Comparison of ENCODE assay signal across 8 mouse cellular contexts in genomic region chr8:69936050-69936794, GRCm38 (mm10). TPM values are rescaled to one million over a fixed set of nuclear protein-coding genes. Genes with fewer than 3 reads are reported as not detected.
DNase-seq lines count a peak whose midpoint lies in the region; ATAC-seq and TF ChIP-seq lines count a peak whose summit lies in the region.

No protein-coding gene starts in this region.

- H3ac ChIP-seq in myocyte (ENCODE audit: control insufficient read depth, insufficient read length) = no peak overlapping the region

- H3K27me3 ChIP-seq in embryonic facial prominence, embryonic 13.5 days = no peaks in the 10 kb centered on the region
- no peaks in the 10 kb centered on the region for H3K27me3 ChIP-seq in hindbrain, embryonic 10.5 days (ENCODE audit: insufficient read depth, poor library complexity, severe bottlenecking)
- no peaks in the 10 kb centered on the region for H3K27me3 ChIP-seq in limb, embryonic 14.5 days (ENCODE audit: control insufficient read depth, insufficient read depth, low read length)
- H3K27me3 ChIP-seq in myocyte (ENCODE audit: control insufficient read depth, insufficient read depth, insufficient read length) = no peaks in the 10 kb centered on the region

- peaks cover 77% of the 10 kb centered on the region for H3K79me2 ChIP-seq in myocyte (ENCODE audit: control insufficient read depth, insufficient read depth)

- peaks cover 38% of the 10 kb centered on the region for H3K36me3 ChIP-seq in embryonic facial prominence, embryonic 13.5 days
- peaks cover 62% of the 10 kb centered on the region for H3K36me3 ChIP-seq in hindbrain, embryonic 10.5 days
- peaks cover 35% of the 10 kb centered on the region for H3K36me3 ChIP-seq in limb, embryonic 14.5 days (ENCODE audit: control insufficient read depth, insufficient read depth, low read length)
- H3K36me3 ChIP-seq in myocyte (ENCODE audit: control insufficient read depth, insufficient read depth) = no peaks in the 10 kb centered on the region

- peaks cover 17% of the 10 kb centered on the region for H3K4me1 ChIP-seq in embryonic facial prominence, embryonic 13.5 days
- peaks cover 37% of the 10 kb centered on the region for H3K4me1 ChIP-seq in hindbrain, embryonic 10.5 days (replicated peaks)
- H3K4me1 ChIP-seq in limb, embryonic 14.5 days (ENCODE audit: control insufficient read depth, insufficient read depth, low read length) = peaks cover 8% of the 10 kb centered on the region; the same call in 1 of the 2 replicates

- H3K9me3 ChIP-seq in embryonic facial prominence, embryonic 13.5 days = no peaks in the 10 kb centered on the region
- no peaks in the 10 kb centered on the region for H3K9me3 ChIP-seq in hindbrain, embryonic 10.5 days
- H3K9me3 ChIP-seq in limb, embryonic 14.5 days (ENCODE audit: control insufficient read depth, low read length) = no peaks in the 10 kb centered on the region

- peak overlapping the region; percentile 44 for H3K9ac ChIP-seq in embryonic facial prominence, embryonic 13.5 days
- H3K9ac ChIP-seq in limb, embryonic 14.5 days (ENCODE audit: low read depth, low read length, severe bottlenecking) = no peak overlapping the region

- no peak overlapping the region for H3K4me3 ChIP-seq in embryonic facial prominence, embryonic 13.5 days
- no peak overlapping the region for H3K4me3 ChIP-seq in hindbrain, embryonic 10.5 days
- no peak overlapping the region for H3K4me3 ChIP-seq in limb, embryonic 14.5 days (replicated peaks; ENCODE audit: low read length)
- no peak overlapping the region for H3K4me3 ChIP-seq in myocyte

- ATAC-seq in embryonic facial prominence, embryonic 13.5 days (ENCODE audit: insufficient number of reproducible peaks, insufficient read depth, low FRiP score, low TSS enrichment, low read depth) = peak; percentile 61; the same call in 1 of the 2 replicates
- ATAC-seq in limb, embryonic 14.5 days (ENCODE audit: low FRiP score, low read depth) = peak; percentile 82

- peak; percentile 19 to 29 for DNase-seq in cerebellum, postnatal 10 days
- DNase-seq in cerebellum, postnatal 14 days = no peak
- peak; percentile 39 for DNase-seq in hindbrain, embryonic 10.5 days (ENCODE audit: low spot score)
- peak; percentile 73 for DNase-seq in limb, embryonic 14.5 days (ENCODE audit: low spot score)
- DNase-seq in cerebellum, adult 11 months = no peak
- DNase-seq in urinary bladder, adult 18-20 months (ENCODE audit: low spot score in 2 of 2) = no peak

- H3K27ac ChIP-seq in embryonic facial prominence, embryonic 13.5 days = no peak overlapping the region
- peak overlapping the region; percentile 65 for H3K27ac ChIP-seq in hindbrain, embryonic 10.5 days
- H3K27ac ChIP-seq in limb, embryonic 14.5 days (replicated peaks; ENCODE audit: low read depth, low read length) = 0 out of 2 replicates have a peak overlapping the region, but pooled peaks have one; percentile 52

- H3K4me2 ChIP-seq in embryonic facial prominence, embryonic 13.5 days = no peak overlapping the region
- H3K4me2 ChIP-seq in limb, embryonic 14.5 days (replicated peaks; ENCODE audit: low read depth, low read length, severe bottlenecking) = no peak overlapping the region
- H3K4me2 ChIP-seq in myocyte (ENCODE audit: low read depth) = peak overlapping the region; percentile 51

- TF ChIP-seq POLR2A in limb, embryonic 14.5 days (IDR thresholded peaks at IDR 0.05; ENCODE audit: borderline replicate concordance, extremely low read depth, insufficient read depth, insufficient read length) = no peak
- TF ChIP-seq POLR2A in myocyte (IDR thresholded peaks at IDR 0.05; ENCODE audit: insufficient read length, low read depth) = no peak

- 67% methylated on average over 7 of the region's 7 CpGs for WGBS in embryonic facial prominence, embryonic 13.5 days
- WGBS in hindbrain, embryonic 10.5 days = 73% methylated on average over 7 of the region's 7 CpGs
- 67% methylated on average over 7 of the region's 7 CpGs for WGBS in limb, embryonic 14.5 days

TF ChIP-seq in myocyte, 11 proteins besides CTCF, POLR2A, EP300 and RAD21:
- no peak for TF ChIP-seq MAX (IDR thresholded peaks at IDR 0.05; ENCODE audit: low read depth)
- TF ChIP-seq MYOD1 (IDR thresholded peaks at IDR 0.05; ENCODE audit: control insufficient read depth in 1 of 3, insufficient read length in 2 of 3, low read depth in 2 of 3) = peak; percentile 80 to 89 (median 83)
- peak; percentile 86 for TF ChIP-seq USF1 (IDR thresholded peaks at IDR 0.05; ENCODE audit: low read depth)
- TF ChIP-seq MYOG (IDR thresholded peaks at IDR 0.05; ENCODE audit: control insufficient read depth in 1 of 3, insufficient read depth in 1 of 3, insufficient read length in 2 of 3, low read depth in 2 of 3) = peak in 2 of 3 experiments; percentile 53 to 82
- no peak for TF ChIP-seq CEBPB (IDR thresholded peaks at IDR 0.05; ENCODE audit: insufficient read depth, poor library complexity, severe bottlenecking)
- TF ChIP-seq REST (IDR thresholded peaks at IDR 0.05; ENCODE audit: insufficient read depth, insufficient read length) = no peak
- no peak for TF ChIP-seq E2F4 (IDR thresholded peaks at IDR 0.05; ENCODE audit: insufficient read depth)
- no peak for TF ChIP-seq POLR2AphosphoS2 (IDR thresholded peaks at IDR 0.05; ENCODE audit: insufficient read length, low read depth)
- TF ChIP-seq TCF12 (IDR thresholded peaks at IDR 0.05; ENCODE audit: insufficient read depth, poor library complexity, severe bottlenecking) = peak; percentile 37
- TF ChIP-seq TCF3 (IDR thresholded peaks at IDR 0.05; ENCODE audit: insufficient read length, low read depth) = no peak
- TF ChIP-seq SRF (IDR thresholded peaks at IDR 0.05; ENCODE audit: control insufficient read depth, insufficient read length, low read depth) = no peak

RNA-seq across cellular contexts. Expression of gene Yjefn3, which starts 33.7 kb away (rescaled TPM):
- polyA plus RNA-seq in embryonic facial prominence, embryonic 13.5 days (2015; fragmentation: Nextera tagmentation; extraction: Ambion mirVana) = 3.6 TPM in 2 replicates
- polyA plus RNA-seq in hindbrain, embryonic 10.5 days (2016; fragmentation: Nextera tagmentation; extraction: Ambion mirVana) = 4.9 and 7.3 TPM in 2 replicates
- 5.4 and 8.6 TPM in 2 replicates for polyA plus RNA-seq in limb, embryonic 14.5 days (2012; rRNA removed)
- polyA plus RNA-seq in limb, embryonic 14.5 days (2014; fragmentation: Nextera tagmentation; extraction: Ambion mirVana) = 4.2 and 5.5 TPM in 2 replicates
- polyA plus RNA-seq in myocyte (2012; fragmentation: generic; extraction: Trizol) = 19.0 TPM

RNA-seq across cellular contexts. Expression of gene Ndufa13, which starts 33.9 kb away (rescaled TPM):
- polyA plus RNA-seq in embryonic facial prominence, embryonic 13.5 days (2015; fragmentation: Nextera tagmentation; extraction: Ambion mirVana) = 178 and 184 TPM in 2 replicates
- 166 and 177 TPM in 2 replicates for polyA plus RNA-seq in hindbrain, embryonic 10.5 days (2016; fragmentation: Nextera tagmentation; extraction: Ambion mirVana)
- 85.3 and 97.4 TPM in 2 replicates for polyA plus RNA-seq in limb, embryonic 14.5 days (2012; rRNA removed)
- 187 and 190 TPM in 2 replicates for polyA plus RNA-seq in limb, embryonic 14.5 days (2014; fragmentation: Nextera tagmentation; extraction: Ambion mirVana)
- 277 TPM for polyA plus RNA-seq in myocyte (2012; fragmentation: generic; extraction: Trizol)

RNA-seq across cellular contexts. Expression of gene Tssk6, which starts 34.2 kb away (rescaled TPM):
- 4.5 and 4.7 TPM in 2 replicates for polyA plus RNA-seq in embryonic facial prominence, embryonic 13.5 days (2015; fragmentation: Nextera tagmentation; extraction: Ambion mirVana)
- 4.7 and 4.8 TPM in 2 replicates for polyA plus RNA-seq in hindbrain, embryonic 10.5 days (2016; fragmentation: Nextera tagmentation; extraction: Ambion mirVana)
- 0.84 and 1.2 TPM in 2 replicates for polyA plus RNA-seq in limb, embryonic 14.5 days (2012; rRNA removed)
- polyA plus RNA-seq in limb, embryonic 14.5 days (2014; fragmentation: Nextera tagmentation; extraction: Ambion mirVana) = 4.1 TPM in 2 replicates
- polyA plus RNA-seq in myocyte (2012; fragmentation: generic; extraction: Trizol) = 0.92 TPM

RNA-seq across cellular contexts. Expression of gene Cilp2, which starts 48.7 kb away (rescaled TPM):
- polyA plus RNA-seq in embryonic facial prominence, embryonic 13.5 days (2015; fragmentation: Nextera tagmentation; extraction: Ambion mirVana) = 0.96 and 1.1 TPM in 2 replicates
- 0.44 and 0.47 TPM in 2 replicates for polyA plus RNA-seq in hindbrain, embryonic 10.5 days (2016; fragmentation: Nextera tagmentation; extraction: Ambion mirVana)
- 2.6 and 3.6 TPM in 2 replicates for polyA plus RNA-seq in limb, embryonic 14.5 days (2012; rRNA removed)
- polyA plus RNA-seq in limb, embryonic 14.5 days (2014; fragmentation: Nextera tagmentation; extraction: Ambion mirVana) = 1.5 and 1.9 TPM in 2 replicates
- polyA plus RNA-seq in myocyte (2012; fragmentation: generic; extraction: Trizol) = 0.20 TPM

RNA-seq across cellular contexts. Expression of gene Gatad2a, which starts 60.0 kb away (rescaled TPM):
- 35.5 and 35.6 TPM in 2 replicates for polyA plus RNA-seq in embryonic facial prominence, embryonic 13.5 days (2015; fragmentation: Nextera tagmentation; extraction: Ambion mirVana)
- polyA plus RNA-seq in hindbrain, embryonic 10.5 days (2016; fragmentation: Nextera tagmentation; extraction: Ambion mirVana) = 46.9 and 50.3 TPM in 2 replicates
- polyA plus RNA-seq in limb, embryonic 14.5 days (2012; rRNA removed) = 49.2 and 62.3 TPM in 2 replicates
- polyA plus RNA-seq in limb, embryonic 14.5 days (2014; fragmentation: Nextera tagmentation; extraction: Ambion mirVana) = 65.0 and 78.3 TPM in 2 replicates
- polyA plus RNA-seq in myocyte (2012; fragmentation: generic; extraction: Trizol) = 46.7 TPM

Comparison
In these comparisons a context has a peak if more than half of its experiments do, and no peak if none do; other contexts are left out.
1. DNase-seq: peak in cerebellum, postnatal 10 days (2 of 2), hindbrain, embryonic 10.5 days (single experiment) and limb, embryonic 14.5 days (single experiment); none in cerebellum, postnatal 14 days (0 of 2), cerebellum, adult 11 months (single experiment) and urinary bladder, adult 18-20 months (0 of 2).